Mouse (Mus musculus): ENCODE measurements around the gene Foxe1.

The Foxe1 gene

DNA sequence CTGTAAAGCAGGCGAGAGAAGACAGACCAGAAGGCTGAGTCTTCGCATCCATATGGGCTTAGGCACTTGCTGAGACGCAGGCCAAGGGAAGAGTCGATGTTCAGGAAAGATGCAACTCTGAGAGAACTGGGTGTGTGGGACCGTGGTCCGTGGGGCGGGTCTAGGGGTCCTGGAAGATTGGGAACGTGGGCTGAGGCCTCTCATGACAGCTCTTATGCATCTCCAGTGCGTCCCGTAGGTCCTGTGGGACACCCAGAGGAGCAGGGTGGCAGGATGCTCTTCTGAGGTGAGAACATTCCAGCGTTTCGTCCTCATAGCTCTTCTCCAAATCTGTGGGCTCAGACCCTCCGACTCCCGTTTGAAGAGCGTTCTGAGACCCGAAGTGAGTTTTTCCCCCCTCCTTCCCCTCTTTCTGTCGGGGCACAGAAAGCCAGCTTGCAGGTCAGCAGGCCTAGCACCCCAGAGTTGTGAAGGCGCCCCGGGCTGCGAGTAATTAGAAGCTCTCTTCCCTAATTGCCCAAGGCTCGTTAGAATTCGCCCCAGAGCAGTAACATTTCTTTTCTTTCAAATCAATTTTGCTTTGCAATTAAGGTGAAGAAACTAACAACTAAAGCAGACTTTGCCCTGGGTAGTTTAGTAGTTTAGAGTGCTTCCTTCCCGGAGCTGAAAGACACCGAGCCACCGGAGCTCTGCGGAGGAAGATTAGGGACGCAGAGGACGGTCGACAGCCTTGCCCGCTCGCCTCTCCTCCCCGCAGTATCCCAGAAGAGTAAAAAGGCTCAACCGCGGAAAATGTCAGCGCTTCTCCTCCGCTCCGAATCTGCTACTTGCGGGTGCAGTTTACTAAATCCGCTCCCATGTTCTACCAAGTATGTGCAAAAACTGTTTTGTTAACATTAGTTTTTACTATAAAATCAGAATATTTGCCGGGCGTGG, 4.4 kb downstream of the Foxe1 start:
- DNase-seq (ENCODE audit: low spot score in 2 of 2): no peak

DNA sequence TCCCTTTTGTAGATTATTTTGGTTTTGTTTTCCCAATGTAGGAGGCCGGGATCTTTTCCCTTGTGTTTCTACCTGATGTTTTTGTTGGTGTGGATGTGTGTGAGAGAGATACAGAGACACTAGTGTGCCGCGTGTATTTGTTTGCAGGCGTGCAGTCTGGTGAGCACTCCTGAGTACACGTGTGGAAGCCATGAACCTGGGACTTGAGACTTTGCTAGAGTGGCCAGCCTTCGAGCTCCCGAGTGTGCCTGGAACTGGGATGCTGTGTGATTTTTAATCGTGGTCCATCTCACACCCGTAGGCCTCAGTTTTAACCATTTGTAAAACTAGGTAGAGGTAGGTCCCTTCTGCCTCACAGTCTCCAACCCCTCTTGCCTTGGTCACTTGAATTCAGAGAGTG, 5.5 kb downstream of the Foxe1 start:
- DNase-seq (ENCODE audit: low spot score in 2 of 2): no peak

DNA sequence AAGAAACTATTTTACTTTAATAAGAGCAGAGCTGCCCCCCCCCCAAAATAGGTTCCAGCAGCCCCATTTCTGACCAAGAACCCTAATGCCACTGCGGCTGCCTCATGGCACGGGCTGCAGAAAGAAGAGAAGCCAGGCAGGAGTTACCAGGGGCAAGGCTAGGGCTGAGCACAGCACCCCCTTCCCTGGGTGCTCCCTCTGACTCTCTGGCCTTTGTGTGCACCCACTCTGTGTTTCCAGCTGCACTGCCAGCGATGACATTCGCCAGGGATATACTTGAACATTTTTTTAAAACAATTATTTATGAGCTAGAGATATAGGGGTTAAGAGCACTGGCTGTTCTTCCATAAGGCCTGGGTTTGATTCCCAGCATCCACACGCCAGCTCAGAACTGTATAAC, 6.1 kb downstream of the Foxe1 start:
- DNase-seq (ENCODE audit: low spot score in 2 of 2): no peak

- no peak for DNase-seq (ENCODE audit: low spot score in 2 of 2)
Observed at GRCm38 (mm10) chr4:46353045-46353444, 9.6 kb downstream of the Foxe1 start.

GRCm38 (mm10) chr4:46356351-46357133, 13.1 kb downstream of the Foxe1 start:
- DNase-seq (ENCODE audit: low spot score in 2 of 2): peak in 1 of 2 experiments; percentile 54

GRCm38 (mm10) chr4:46359539-46360253, 16.3 kb downstream of the Foxe1 start:
- DNase-seq (ENCODE audit: low spot score in 2 of 2): no peak

- peak; percentile 80 to 85 for DNase-seq (ENCODE audit: low spot score in 2 of 2)
Observed at GRCm38 (mm10) chr4:46361258-46361657, 17.8 kb downstream of the Foxe1 start.

GRCm38 (mm10) chr4:46364360-46364759, 21.0 kb downstream of the Foxe1 start:
- no peak for DNase-seq (ENCODE audit: low spot score in 2 of 2)

DNA sequence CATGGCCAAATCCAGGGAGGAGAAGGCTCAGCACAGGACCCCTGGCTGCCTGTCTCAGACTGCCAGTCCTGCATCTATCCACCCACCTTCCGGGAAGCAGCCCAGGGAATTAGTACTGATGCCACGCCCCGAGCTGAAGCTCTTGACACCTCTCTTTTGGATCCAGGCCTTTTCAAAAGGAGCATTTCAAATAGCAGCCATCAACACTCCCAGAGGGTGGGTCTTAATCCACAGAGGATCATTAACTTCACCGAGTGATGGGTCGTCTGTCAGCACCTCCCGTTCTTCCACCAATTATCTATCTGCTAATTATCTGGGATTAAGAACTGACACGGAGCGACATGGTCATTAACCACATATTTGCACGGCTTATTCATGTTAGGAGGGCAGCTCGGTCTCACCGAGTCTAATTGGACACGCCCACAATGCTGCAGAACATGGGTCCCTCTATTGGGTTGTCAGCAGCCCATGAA, 24.1 kb downstream of the Foxe1 start:
- DNase-seq (ENCODE audit: low spot score in 2 of 2): no peak

DNA sequence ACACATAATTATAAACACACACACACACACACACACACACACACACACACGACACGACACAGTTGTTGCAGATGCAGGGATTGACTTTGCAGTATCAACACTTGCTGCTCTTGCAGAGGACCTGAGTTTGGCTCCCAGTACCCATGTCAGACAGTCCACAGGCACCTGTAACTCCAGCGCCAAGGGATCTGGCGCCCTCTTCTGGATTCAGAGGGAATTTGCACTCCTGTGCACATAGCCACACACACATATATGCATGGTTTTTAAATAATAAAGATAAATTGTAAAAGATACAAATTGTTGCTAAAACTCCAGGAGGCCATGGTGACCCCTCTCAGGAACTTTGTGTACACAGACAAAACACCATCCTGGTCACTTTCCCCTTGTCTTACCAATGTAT, 25.7 kb downstream of the Foxe1 start:
- no peak for DNase-seq (ENCODE audit: low spot score in 2 of 2)

- no peak for DNase-seq (ENCODE audit: low spot score in 2 of 2)
Observed at GRCm38 (mm10) chr4:46370406-46370805, 27.0 kb downstream of the Foxe1 start.

GRCm38 (mm10) chr4:46371030-46371429, 27.6 kb downstream of the Foxe1 start:
- DNase-seq (ENCODE audit: low spot score in 2 of 2): peak; percentile 19 to 21

DNA sequence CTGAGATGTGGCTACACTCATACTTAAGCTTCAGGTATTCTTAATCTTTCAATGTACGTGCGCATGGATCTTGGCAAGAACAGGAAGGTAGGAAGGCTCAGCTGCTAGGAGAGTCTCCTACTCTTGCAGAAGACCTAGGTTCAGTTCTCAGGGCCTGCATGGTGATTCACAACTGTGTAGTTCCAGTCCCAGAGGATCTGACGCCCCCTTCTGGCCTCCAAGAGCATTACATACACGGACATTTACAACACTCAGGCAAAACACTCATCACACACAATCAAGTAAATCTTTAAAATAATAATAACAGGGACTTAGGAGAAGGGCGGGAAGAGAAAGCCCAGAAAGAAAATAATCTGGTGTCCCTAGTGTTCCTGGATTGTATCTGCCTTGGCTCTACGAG, 31.0 kb downstream of the Foxe1 start:
- peak in 1 of 2 experiments; percentile 34 for DNase-seq (ENCODE audit: low spot score in 2 of 2)

DNA sequence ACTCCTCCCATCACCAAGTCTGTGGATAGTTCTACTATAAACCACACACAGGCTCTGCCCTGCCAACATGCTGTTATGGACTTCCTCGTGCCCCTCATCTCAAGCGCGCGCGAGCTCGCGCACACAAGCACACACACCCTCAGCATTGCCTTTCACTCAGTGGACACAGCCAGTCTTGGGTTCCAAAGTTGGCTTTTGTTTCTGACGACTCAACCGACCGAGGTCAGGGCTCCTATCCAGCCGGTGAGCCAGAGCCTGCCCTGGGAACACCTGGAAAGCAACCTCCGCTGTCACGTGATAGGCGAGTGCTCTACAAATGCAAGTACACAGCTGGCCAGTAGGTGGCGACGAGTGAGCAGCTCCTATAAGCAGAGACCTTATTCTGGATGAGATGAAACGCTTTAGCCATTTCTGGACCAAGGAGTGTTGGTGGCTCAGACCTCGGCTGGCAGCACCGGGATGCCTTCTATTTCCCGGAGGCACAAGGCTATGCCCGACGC, 31.5 kb downstream of the Foxe1 start:
- DNase-seq (ENCODE audit: low spot score in 2 of 2): peak; percentile 86 to 89

DNA sequence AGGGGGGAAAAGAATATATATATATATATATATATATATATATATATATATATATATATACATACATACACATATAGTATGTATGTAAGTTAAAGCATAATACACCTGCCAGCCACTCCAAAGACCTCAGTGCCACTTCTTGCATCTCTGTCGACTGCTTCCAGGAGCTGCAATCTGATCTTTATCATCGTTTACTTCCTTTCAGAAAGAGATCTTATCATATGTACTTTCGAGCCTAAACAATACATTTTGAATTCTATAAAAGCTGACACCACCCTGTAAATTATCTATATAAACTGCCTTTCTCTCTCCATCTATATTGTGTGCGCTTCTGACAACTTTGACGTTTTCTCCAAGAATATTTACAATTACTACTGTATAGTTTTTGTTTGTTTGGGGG, 45.1 kb downstream of the Foxe1 start:
- no peak for DNase-seq (ENCODE audit: low spot score in 2 of 2)

- peak; percentile 95 to 96 for DNase-seq (ENCODE audit: low spot score in 2 of 2)
Observed at GRCm38 (mm10) chr4:46389013-46389611, 45.7 kb downstream of the Foxe1 start, which contains the start of gene Trmo. TSS of gene Trmo (minus strand) at chr4:46389437.

DNA sequence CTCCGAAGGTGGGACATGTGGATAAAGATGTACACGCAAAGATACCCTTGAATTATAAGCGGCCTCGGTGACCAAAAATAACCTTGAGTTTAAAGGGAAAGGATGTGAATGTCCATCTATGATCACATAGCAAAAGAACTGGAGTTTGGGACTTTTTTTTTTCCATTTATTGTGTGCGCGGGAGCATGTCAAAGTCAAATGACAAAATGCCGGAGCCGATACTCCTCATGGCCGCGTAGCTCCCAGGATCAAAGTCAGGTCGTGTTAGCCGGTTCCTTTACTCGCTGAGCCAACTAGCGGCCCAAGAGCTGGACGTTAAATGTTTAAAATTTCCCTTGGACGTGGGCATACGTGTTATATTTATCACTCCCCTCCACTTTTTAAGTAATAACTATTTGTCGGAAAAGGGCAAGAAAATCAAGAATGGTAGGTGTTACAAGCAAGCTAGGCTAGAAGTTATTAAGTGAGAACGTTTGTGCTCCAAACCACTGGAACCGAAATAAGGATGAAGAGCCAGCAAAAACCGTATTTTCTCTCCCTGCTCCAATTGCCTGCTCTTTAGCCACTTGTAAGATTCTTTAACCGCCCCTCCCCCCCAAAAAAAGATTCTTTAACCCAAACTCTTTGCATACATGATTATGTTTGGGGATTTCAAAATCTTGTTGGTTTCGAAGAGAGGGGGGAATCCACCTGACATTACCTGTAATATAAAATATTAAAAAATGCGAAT, 46.4 kb downstream of the Foxe1 start:
- no peak for DNase-seq (ENCODE audit: low spot score in 2 of 2)

- DNase-seq (ENCODE audit: low spot score in 2 of 2): peak; percentile 74 to 79
Observed at GRCm38 (mm10) chr4:46390390-46390970, 47.1 kb downstream of the Foxe1 start.

GRCm38 (mm10) chr4:46394388-46394787, 51.0 kb downstream of the Foxe1 start:
- no peak for DNase-seq (ENCODE audit: low spot score in 2 of 2)

GRCm38 (mm10) chr4:46395736-46396135, 52.3 kb downstream of the Foxe1 start:
- no peak for DNase-seq (ENCODE audit: low spot score in 2 of 2)
